Mouse (Mus musculus): Measurements from ENCODE around the gene Sdf2.
A peak's percentile ranks its signal among the peaks of the same experiment; 100 is the strongest.

DNA sequence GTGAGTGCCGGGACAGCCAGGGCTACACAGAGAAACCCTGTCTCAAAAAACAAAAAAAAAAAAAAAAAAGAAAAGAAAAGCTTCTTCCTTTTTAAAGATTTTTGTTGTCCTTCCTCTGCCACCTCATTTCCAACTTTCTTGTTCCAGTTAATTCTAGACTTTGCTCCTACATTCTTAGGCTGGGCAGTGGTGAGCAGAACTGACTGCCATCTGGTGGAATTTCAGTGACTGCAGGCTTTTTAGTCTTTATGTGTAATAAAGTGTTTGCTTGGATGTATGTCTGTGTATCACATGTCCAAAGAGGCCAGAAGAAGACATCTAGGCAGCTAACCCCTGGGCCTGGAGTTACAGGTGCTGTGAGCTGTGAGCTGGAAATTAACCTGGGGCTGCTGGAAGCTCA lies 11.1 kb downstream of the Sdf2 start:
- peak in 1 of 2 experiments; percentile 57; a peak in 2 of 4 replicates for TF ChIP-seq CTCF (conservative IDR thresholded peaks at IDR 0.05 in 1 of 2, IDR thresholded peaks at IDR 0.05 in 1 of 2; ENCODE audit: low read depth in 2 of 2, low read length in 2 of 2)
- TF ChIP-seq POLR2A (IDR thresholded peaks at IDR 0.05; ENCODE audit: low read depth, low read length): no peak
- TF ChIP-seq ZC3H11A (IDR thresholded peaks at IDR 0.05; ENCODE audit: low read depth, low read length): no peak
- TF ChIP-seq NELFE (IDR thresholded peaks at IDR 0.05; ENCODE audit: low read depth, low read length): no peak
- no peak for TF ChIP-seq KAT2A (IDR thresholded peaks at IDR 0.05; ENCODE audit: insufficient replicate concordance, low read length)

Measured in CH12.LX (cell line).